Mouse (Mus musculus): Measurements from ENCODE around the gene Gm20425. TPM values are rescaled to one million over a fixed set of nuclear protein-coding genes. Genes with fewer than 3 reads are reported as not detected.

Gm20425 gene
- total RNA-seq (2012; rRNA removed), result 0.04 and 2.0 TPM in 2 replicates

DNA sequence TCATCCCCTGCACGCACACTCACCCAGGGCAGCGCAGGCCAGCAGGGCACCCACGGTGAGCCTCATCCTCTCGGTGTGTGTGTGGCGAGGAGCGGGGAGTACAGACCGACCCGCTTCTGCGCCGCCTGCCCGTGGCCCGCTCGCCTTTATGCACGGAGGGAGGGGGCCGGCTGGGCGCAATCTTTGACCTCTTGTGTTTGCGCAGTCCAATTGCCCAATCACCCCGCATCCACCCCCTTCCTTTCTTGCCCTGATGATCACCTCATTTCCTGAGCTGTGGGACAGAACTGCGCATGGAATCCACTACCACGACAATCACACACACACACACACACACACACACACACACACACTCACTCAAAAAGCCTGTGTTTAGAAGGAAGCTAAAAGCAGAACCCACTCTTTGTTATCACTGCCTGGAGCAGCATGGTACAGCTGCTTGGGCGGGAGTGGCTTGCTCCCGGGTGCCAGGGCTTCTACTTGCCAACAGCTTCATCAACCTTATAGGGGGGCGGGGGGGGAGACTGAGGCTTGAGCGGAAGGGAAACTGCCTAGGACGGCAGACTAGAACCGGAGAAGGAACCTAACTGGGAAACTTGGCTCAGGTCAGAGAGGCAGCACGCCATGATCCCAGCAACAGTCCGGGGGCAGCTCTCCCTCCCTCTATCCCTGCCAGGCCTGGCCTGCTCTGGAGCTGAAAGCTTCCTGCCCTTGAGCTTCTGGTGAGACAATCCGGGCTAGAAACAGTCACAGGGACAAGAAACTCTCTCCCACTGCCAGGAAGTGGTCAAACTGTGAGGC is at the start of gene Gm20425, which contains the start of gene Trf:
Gene Gm20425 (minus strand): TSS at position 157 of the 801 bp plus-strand sequence.
Gene Trf (minus strand): TSS at position 294 of the 801 bp plus-strand sequence.
- Histone ChIP-seq H3K9ac (ENCODE audit: insufficient read depth, low read depth, low read length, poor library complexity, severe bottlenecking) (peak within 1 kb of the TSS; percentile 50), H3K9me3 (ENCODE audit: control insufficient read depth, insufficient read depth, low read depth, low read length) (no peaks in the 10 kb centered on the region), H3K4me1 (ENCODE audit: control insufficient read depth in 2 of 2, insufficient read depth in 2 of 2, low read length in 2 of 2, poor library complexity in 1 of 2) (peaks cover 0 to 12% of the 10 kb centered on the region in 2 experiments; a peak in 1 of 4 replicates), H3K36me3 (ENCODE audit: control insufficient read depth, insufficient read depth, low read length, poor library complexity, severe bottlenecking) (no peaks in the 10 kb centered on the region), H3K27ac (ENCODE audit: insufficient read depth, low read depth, low read length, poor library complexity, severe bottlenecking) (no peak within 1 kb of the TSS), H3K4me3 (ENCODE audit: insufficient read depth in 1 of 2, low read depth in 1 of 2, low read length in 2 of 2, poor library complexity in 1 of 2, severe bottlenecking in 1 of 2) (peak within 1 kb of the TSS; percentile 22 to 53; a peak in 3 of 4 replicates)
- no peak for DNase-seq (ENCODE audit: low read depth, low spot score)
- in situ Hi-C loops (cut with MboI; ENCODE audit: low sequenced_read_pairs in 2 of 2, unreplicated experiment in 2 of 2), result no loop called here
- TF ChIP-seq HCFC1 (IDR thresholded peaks at IDR 0.05; ENCODE audit: borderline replicate concordance, insufficient read depth, low read length) (no peak), ZNF384 (IDR thresholded peaks at IDR 0.05; ENCODE audit: low read depth, low read length) (no peak), MAFK (IDR thresholded peaks at IDR 0.05; ENCODE audit: insufficient read depth, low read depth, low read length) (no peak), ZC3H11A (IDR thresholded peaks at IDR 0.05; ENCODE audit: borderline replicate concordance, low read depth, low read length) (no peak)

- peak; percentile 76 for TF ChIP-seq MAFK (IDR thresholded peaks at IDR 0.05; ENCODE audit: insufficient read depth, low read depth, low read length)
- no peak for TF ChIP-seq HCFC1 (IDR thresholded peaks at IDR 0.05; ENCODE audit: borderline replicate concordance, insufficient read depth, low read length)
- TF ChIP-seq CHD2 (IDR thresholded peaks at IDR 0.05; ENCODE audit: low read depth, low read length), result no peak
- no peak for TF ChIP-seq ZC3H11A (IDR thresholded peaks at IDR 0.05; ENCODE audit: borderline replicate concordance, low read depth, low read length)
- TF ChIP-seq ZNF384 (IDR thresholded peaks at IDR 0.05; ENCODE audit: low read depth, low read length), result no peak
- in situ Hi-C loops (cut with MboI; ENCODE audit: low sequenced_read_pairs in 2 of 2, unreplicated experiment in 2 of 2), result no loop called here
- H3K9ac ChIP-seq (ENCODE audit: insufficient read depth, low read depth, low read length, poor library complexity, severe bottlenecking), result no peak overlapping the region
- H3K4me1 ChIP-seq (ENCODE audit: control insufficient read depth in 2 of 2, insufficient read depth in 2 of 2, low read length in 2 of 2, poor library complexity in 1 of 2), result no peaks in the 10 kb centered on the region
- H3K4me3 ChIP-seq (ENCODE audit: insufficient read depth in 1 of 2, low read depth in 1 of 2, low read length in 2 of 2, poor library complexity in 1 of 2, severe bottlenecking in 1 of 2), result no peak overlapping the region
- H3K9me3 ChIP-seq (ENCODE audit: control insufficient read depth, insufficient read depth, low read depth, low read length), result no peaks in the 10 kb centered on the region
- no peak for DNase-seq (ENCODE audit: low read depth, low spot score)
- no peak overlapping the region for H3K27ac ChIP-seq (ENCODE audit: insufficient read depth, low read depth, low read length, poor library complexity, severe bottlenecking)
- no peaks in the 10 kb centered on the region for H3K36me3 ChIP-seq (ENCODE audit: control insufficient read depth, insufficient read depth, low read length, poor library complexity, severe bottlenecking)
These were observed 46.8 kb upstream of the Gm20425 start for GRCm38 (mm10) chr9:103276876-103277275.

GRCm38 (mm10) chr9:103275676-103276075 is 45.6 kb upstream of the Gm20425 start:
- no peaks in the 10 kb centered on the region for H3K36me3 ChIP-seq (ENCODE audit: control insufficient read depth, insufficient read depth, low read length, poor library complexity, severe bottlenecking)
- in situ Hi-C loops (cut with MboI; ENCODE audit: low sequenced_read_pairs in 2 of 2, unreplicated experiment in 2 of 2), result no loop called here
- no peak overlapping the region for H3K27ac ChIP-seq (ENCODE audit: insufficient read depth, low read depth, low read length, poor library complexity, severe bottlenecking)
- H3K9me3 ChIP-seq (ENCODE audit: control insufficient read depth, insufficient read depth, low read depth, low read length), result no peaks in the 10 kb centered on the region
- no peak overlapping the region for H3K4me3 ChIP-seq (ENCODE audit: insufficient read depth in 1 of 2, low read depth in 1 of 2, low read length in 2 of 2, poor library complexity in 1 of 2, severe bottlenecking in 1 of 2)
- no peaks in the 10 kb centered on the region for H3K4me1 ChIP-seq (ENCODE audit: control insufficient read depth in 2 of 2, insufficient read depth in 2 of 2, low read length in 2 of 2, poor library complexity in 1 of 2)
- no peak for DNase-seq (ENCODE audit: low read depth, low spot score)
- no peak for TF ChIP-seq MAFK (IDR thresholded peaks at IDR 0.05; ENCODE audit: insufficient read depth, low read depth, low read length)
- no peak for TF ChIP-seq ZNF384 (IDR thresholded peaks at IDR 0.05; ENCODE audit: low read depth, low read length)
- no peak for TF ChIP-seq HCFC1 (IDR thresholded peaks at IDR 0.05; ENCODE audit: borderline replicate concordance, insufficient read depth, low read length)
- no peak for TF ChIP-seq ZC3H11A (IDR thresholded peaks at IDR 0.05; ENCODE audit: borderline replicate concordance, low read depth, low read length)
- no peak for TF ChIP-seq CHD2 (IDR thresholded peaks at IDR 0.05; ENCODE audit: low read depth, low read length)
- no peak overlapping the region for H3K9ac ChIP-seq (ENCODE audit: insufficient read depth, low read depth, low read length, poor library complexity, severe bottlenecking)

DNA sequence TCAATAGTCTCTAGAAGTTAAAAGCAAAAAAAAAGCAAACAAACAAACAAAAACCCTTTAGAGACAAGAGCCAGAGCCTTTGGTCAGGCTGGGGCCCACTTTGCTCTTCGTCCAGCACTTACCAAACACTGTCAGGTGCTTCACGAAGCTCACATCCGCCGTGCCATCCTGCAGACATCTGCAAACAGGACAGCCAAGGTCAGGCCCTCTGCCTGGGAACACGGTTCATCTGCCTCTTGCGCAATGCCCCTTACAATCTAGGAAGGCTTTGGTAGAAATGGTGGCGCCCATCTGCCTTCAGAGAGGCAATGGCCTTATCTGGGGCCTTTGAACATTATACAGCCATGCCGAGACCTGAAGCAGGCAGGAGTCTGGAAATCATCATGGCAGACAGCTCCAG is 44.7 kb upstream of the Gm20425 start:
- in situ Hi-C loops (cut with MboI; ENCODE audit: low sequenced_read_pairs in 2 of 2, unreplicated experiment in 2 of 2), result no loop called here
- no peaks in the 10 kb centered on the region for H3K4me1 ChIP-seq (ENCODE audit: control insufficient read depth in 2 of 2, insufficient read depth in 2 of 2, low read length in 2 of 2, poor library complexity in 1 of 2)
- DNase-seq (ENCODE audit: low read depth, low spot score), result no peak
- H3K9me3 ChIP-seq (ENCODE audit: control insufficient read depth, insufficient read depth, low read depth, low read length), result no peaks in the 10 kb centered on the region
- no peak overlapping the region for H3K27ac ChIP-seq (ENCODE audit: insufficient read depth, low read depth, low read length, poor library complexity, severe bottlenecking)
- H3K36me3 ChIP-seq (ENCODE audit: control insufficient read depth, insufficient read depth, low read length, poor library complexity, severe bottlenecking), result no peaks in the 10 kb centered on the region
- no peak overlapping the region for H3K9ac ChIP-seq (ENCODE audit: insufficient read depth, low read depth, low read length, poor library complexity, severe bottlenecking)
- TF ChIP-seq MAFK (IDR thresholded peaks at IDR 0.05; ENCODE audit: insufficient read depth, low read depth, low read length) (no peak), ZNF384 (IDR thresholded peaks at IDR 0.05; ENCODE audit: low read depth, low read length) (no peak), ZC3H11A (IDR thresholded peaks at IDR 0.05; ENCODE audit: borderline replicate concordance, low read depth, low read length) (no peak), HCFC1 (IDR thresholded peaks at IDR 0.05; ENCODE audit: borderline replicate concordance, insufficient read depth, low read length) (no peak), CHD2 (IDR thresholded peaks at IDR 0.05; ENCODE audit: low read depth, low read length) (no peak)
- H3K4me3 ChIP-seq (ENCODE audit: insufficient read depth in 1 of 2, low read depth in 1 of 2, low read length in 2 of 2, poor library complexity in 1 of 2, severe bottlenecking in 1 of 2), result no peak overlapping the region

Measured in ES-E14 (cell line).